Mouse (Mus musculus): ENCODE results near the gene Ebf1. TPM values are rescaled to one million over a fixed set of nuclear protein-coding genes. Genes with fewer than 3 reads are reported as not detected.

Gene Ebf1
- total RNA-seq (2021) = 35.5 and 50.8 TPM in 2 replicates
- long read RNA-seq, experiment 1, full-length matches to known transcripts = 1 of 13 reads
- long read RNA-seq, experiment 1, partial matches to known transcripts = 0 of 13 reads
- long read RNA-seq, experiment 1, other reads (novel, unspliced or antisense) = 12 of 13 reads
- long read RNA-seq, experiment 2, partial matches to known transcripts = 0 of 14 reads
- long read RNA-seq, experiment 2, other reads (novel, unspliced or antisense) = 13 of 14 reads

DNA sequence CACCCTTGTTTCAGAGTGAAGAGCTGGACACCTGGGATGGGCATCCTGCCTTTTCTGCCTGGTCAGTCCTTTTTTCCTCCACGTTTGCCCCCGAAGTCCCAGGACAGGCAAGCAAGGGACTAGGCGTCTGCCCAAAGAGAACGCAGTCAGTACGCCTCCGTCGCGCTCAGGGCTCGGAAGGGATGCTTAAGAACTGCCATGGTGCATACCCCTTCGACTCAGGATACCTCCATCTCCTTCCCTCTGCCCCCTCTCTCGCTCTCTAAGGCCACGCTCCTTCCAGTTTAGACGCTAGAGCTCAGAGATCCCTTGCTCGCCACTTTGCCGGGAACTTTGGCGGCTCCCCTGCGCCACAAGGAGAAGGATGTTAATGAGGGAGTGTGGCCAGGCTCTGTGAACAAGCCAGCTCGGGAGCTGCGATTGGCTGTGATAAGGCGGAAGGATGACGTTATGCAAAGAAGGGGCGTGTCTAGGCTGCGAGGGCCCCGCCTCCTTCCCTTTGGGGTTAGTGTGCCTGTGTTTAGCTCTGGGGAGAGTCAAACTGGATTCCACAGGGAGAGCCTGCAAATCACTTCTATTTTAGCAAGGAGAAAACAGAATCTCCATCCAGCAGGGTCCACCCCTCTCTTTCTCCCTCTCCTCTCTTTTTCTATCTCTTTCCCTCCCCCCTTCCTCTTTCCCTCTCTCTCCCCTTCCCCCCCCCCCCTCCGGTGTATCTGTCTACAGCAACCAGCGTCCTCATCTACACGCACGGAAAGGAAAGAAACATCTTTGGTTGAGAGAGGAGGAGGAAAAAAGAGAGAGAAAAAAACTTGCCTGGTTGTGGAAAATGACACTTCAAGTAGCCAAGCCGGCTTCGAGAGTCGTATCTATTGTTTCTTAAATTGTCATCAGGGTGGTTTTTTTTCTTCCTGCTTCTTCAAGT, at the start of gene Ebf1:
Ebf1 (plus strand) TSS at position 530 of the 925 bp plus-strand sequence.
- DNase-seq = peak; percentile 92

DNA sequence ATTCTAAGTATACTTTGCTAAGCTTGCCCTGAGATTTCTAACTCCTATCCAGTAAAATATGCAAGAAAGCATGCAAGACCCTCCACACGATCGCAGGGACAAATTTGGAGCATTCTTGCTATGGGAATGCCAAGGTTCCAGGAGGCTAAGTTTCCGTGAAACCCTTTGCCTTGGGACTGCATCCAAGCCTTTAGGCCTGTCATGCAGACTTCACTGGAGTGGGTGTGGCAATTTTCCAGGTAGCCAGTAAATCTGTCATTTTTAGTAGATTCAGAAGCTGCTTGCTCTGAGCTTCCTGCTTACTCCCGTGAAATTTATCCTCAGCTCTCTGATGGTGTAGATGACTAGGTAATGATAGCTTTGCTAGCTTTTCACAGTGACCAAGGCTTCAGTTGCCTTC, 46.8 kb upstream of the Ebf1 start:
- DNase-seq = peak; percentile 34

DNA sequence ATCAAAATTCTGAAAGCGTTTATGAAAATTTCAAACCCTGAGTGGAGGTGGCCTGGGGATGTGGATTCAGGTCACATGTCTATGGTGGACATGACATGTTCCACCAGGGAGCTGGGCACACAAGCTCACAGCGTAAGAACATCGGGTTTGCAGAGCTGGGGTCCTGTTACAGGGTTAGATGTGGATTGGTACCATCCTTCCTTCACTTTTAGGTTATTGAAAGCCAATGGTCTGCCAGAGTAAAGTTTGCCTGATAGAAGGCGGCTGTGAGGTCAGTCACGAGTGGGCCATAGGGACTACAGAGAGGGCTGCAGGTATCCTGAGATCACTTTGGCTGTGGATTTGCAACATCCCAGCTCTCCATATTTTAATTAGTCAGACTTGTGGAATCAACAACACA, 44.3 kb upstream of the Ebf1 start:
- DNase-seq = no peak

DNA sequence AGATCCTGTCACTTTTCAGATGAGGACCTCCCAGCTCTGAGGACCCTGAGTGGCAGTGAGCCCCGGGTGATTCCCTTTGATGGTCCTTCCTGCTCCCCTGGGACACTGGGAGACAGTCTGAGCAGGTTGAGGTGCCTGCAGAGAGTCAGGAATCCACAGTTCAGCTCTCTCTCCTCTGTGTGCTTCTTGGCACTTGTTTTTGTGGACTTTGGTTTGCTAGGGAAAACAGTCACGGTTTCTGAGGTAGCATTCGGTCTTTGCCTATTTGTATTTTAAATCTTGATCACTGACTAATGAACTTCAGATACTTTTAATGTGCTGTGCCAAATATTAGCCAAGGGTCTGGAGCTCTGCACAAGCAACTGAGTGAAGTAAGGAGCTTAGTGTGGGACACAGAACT, 43.7 kb upstream of the Ebf1 start:
- no peak for DNase-seq

DNA sequence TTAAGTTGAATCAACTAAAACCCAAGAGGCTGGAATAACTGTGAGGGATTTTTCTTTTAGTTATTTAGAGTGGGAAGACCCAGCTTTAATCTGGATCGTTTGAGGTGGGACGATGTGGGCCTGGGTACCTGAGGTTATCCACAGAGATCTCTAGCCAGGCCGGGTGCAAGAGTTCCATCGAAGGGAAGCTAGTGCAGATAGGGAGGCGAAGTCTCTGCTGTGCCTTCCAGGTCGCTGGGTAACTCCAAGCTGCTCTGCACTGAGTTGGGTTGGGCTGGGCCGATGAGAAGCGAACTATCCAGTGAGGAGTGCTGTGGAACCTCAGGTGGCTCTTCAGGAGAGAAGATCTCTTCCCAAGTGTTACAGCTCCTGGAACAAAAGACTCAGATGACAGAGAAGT, 42.7 kb upstream of the Ebf1 start:
- DNase-seq = no peak

DNA sequence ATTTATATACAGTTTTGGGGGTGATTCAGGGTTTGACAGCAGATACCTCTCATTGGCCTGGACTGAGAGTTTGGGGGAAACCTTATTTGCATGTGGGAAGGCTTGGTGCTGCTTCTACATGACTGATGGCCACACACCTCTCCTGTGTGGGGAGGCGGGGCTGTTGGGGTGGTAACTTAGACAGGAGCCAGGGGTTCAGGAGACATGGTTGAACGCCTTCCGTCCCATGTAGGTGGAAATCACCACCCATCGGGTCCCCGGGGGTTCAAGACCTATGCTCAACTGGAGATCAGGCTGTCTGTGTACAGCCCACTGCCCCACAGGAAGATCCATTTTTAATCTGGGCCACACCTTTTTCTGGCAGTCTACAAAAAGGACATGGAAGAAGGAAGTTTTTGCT, 42.3 kb upstream of the Ebf1 start:
- no peak for DNase-seq

DNA sequence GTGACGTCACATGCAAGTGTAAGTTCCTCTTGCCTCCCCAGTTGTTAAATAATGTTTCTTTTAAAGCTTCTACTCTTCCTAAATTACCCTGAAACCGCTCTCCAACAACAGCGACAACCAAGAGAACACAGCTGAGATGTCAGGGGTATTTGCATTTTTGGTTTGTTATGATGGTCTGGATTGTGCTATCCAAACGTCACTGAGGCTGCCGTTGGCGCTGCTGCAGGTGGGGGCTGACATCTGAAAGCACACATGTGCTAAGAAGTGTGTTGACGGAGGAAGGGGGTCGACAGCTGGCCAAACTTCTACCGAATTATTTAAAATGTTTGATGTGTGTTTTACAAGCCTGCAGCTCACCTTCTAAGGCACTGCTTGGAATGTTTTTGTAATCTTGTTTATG, 39.2 kb upstream of the Ebf1 start:
- DNase-seq = no peak

DNA sequence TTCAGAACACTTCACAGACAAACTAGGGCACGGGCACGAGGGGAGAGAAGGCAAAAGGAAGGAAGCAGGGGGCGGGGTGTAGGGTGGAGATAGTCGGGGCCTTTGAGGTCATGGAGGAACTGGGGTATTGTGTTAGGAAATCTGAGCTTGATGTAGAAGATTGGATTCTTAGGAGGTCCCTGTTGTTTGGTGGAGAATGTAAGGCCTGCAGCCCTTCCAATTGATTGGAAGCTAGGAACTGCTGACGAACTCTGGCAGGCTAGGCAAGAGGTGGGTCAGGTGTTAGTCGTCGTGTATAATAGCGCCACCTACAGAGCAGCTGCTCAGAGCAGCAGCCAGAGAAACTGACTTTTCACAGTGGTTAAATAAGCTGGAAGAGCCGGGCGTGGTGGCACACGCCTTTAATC, 35.8 kb upstream of the Ebf1 start:
- DNase-seq = peak; percentile 66

DNA sequence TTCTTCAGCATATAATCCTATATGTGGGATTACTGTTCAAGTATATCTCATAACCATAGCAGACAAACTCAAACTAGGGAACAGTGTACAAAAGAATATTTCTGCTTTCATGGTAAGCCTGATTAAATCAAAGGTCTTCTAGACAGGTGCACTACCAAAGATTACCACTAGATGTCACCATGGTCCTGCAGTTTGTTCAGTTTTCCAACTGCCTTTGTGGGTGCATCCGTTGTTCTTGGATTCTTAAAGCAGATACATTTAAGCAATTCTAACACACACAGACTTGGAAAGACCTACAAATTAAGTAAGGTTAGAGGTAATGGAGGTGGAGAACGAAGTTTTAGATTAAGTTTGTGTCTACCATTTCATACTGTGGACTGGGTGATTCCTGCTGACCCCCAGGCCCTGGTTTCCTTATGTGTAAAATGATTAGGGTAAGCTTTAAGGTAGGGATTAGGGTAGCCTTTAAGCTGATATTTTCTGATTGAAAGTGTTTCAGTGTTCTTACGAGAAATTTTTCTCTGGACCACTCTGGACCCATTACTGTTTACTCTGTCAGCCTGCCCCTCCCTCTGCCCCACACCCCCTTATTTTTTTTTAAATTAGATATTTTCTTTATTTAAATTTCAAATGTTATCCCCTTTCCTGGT, 30.9 kb upstream of the Ebf1 start:
- DNase-seq = peak; percentile 71

DNA sequence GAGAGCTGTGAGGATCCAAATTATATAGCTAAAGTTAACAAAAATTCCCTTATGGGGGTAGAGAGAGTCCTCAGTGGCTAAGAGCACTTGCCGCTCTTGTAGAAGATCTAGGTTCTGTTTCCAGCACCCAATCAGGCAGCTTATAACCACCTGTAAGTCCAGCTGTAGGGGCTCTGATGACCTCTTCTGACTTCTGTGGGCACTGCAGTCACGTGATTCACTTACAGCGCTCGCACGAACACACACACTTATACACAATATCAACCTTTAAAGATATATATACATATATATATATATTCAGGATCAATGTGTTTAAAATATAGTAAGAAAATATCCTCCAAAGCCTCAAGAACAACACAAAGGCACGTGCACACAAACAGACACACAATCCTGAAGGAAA, 24.1 kb upstream of the Ebf1 start:
- DNase-seq = no peak

DNA sequence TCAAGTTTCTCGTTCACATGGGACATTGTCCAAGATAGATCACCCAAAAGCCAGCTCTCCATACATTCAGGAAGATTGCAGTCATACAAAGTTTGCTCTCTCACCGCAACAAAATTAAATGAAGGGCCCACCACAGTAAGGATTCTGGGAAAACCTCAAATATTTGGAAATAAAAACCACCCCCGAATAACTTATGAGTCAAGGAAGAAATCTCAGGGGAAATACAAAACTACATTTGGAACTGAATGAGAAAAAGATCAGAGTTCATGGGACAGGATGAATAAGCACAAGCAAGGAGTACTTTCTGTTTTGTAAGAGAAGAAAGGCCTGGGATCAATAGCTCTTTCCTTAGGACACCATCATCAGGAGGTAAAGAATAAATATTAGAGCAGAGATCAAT, 22.3 kb upstream of the Ebf1 start:
- DNase-seq = no peak

DNA sequence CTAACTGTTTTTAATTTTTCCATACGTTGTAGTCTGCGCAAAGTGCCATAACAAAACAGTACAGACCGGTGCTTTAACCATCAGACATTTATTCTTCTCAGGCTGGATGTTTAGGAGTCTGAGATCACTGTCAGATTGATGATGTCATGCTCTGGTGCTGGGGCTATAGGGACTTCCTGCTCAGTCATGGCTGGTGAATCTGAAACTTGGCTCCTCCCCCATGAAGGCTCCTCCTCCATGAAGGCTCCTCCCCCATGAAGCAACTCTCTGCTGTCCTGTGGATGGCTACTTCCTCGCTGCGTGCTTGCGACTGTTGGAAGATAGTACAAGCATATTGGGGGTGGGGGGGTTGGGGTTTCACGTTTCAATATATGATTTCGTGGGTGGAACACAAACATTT, 10.2 kb upstream of the Ebf1 start:
- no peak for DNase-seq

DNA sequence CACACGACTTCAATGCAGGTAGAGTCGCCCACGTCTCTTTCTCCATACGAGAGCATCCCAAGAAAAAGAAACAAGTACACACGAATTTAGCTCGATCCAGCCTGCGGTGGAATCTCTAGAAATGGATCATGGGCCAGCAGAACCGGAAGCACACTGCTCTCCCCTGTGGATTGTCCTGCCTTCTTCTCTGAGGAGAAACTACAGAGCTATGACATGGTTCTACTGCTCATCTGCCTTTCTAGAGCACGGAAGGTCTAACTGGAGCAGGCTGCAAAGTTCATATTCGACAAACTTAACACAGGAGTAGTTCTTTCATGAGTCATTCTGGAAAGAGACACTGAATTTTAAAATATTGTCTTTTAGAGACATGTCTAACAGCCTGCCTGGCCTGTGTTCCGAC, 8.5 kb upstream of the Ebf1 start:
- DNase-seq = no peak

DNA sequence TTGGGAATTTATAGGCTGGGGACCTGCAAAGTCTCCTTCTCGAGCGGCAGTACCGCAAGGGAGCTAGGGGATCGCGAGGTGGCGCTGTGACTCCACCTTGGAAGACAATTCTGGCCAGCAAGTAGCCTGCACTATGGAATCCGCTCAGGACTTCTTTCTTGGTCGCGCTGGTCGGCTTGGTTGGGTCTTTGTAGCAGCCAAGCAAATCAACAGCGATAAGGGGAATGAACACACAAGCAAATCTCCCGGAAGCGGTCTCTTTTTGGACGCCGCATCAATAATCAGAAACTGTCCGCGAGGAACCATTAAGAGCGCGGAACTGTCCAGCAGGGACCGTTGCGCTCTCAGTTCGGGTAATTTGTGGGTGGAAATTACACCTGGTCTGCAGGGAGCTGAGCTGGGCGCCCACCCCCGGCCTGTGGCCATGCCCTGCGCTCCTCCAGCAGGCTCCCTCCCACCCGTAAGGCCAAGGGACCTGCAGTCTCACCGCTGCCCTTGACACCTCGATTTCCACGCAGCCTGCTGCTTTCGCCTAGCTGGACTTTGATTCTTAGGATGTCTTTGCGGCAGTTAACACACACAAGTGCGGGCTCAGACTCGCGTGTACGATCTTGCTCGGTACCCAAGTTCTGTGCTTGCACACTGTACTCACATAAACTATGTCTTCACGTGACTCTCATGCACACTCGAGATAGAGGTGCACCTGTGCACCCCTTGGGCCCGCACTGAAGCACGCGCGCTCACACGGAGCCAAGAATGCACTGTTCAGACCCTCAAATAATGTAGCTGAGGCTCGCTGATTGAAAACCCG, 5.9 kb upstream of the Ebf1 start:
- peak; percentile 91 for DNase-seq

DNA sequence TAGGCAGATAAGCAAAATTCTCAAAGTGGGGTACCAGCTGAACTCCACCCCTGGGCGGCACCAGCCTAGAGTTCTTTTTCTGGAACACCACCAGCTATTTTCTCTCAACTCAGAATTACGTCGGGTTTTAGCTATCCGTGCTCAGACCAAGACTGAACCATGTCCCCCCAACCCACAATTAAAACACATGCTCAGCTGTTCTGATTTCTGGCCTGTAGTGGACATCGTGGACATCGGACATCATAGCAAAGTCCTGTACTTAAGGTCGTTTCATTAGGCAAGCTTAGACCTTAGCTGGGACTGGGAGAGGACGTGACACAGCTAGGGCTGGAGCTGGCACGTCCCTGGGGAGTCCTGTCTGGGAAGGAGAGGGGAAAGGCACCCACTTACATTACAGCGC, 5.0 kb upstream of the Ebf1 start:
- no peak for DNase-seq

DNA sequence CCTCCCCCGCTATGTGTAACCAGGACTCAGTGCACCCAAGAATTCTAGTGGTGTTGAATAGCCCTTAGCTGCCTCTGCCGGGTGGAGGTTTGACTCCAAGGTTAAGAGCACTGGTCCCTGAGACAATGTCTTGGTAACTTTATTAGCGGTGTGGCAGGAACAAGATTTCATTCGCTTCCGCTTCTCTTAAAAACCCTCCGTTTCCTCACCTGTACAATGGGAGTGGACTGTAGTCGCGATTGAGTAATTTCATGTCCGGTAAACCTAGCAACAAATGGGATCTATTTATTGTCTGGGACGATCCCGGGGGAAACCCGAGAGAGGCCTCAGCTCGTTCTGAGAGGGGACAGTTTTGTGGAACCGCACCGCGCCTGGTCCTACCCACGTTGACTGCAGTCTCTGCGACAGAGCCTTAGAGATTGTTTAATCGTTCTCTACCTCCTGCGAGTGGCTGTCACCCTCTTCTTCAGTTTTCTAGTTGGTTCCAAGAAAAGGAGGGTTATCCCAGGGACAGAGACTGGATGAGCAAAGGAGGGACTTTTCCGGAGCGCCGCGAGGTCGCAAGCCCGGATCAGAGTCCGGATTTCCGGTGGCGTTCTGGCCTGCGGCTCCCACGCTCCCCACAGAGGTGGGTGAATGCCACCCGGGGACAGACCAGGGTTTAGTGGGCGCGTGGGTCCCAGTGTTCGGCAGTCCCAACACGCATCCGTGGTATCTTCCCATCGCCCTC, 4.3 kb upstream of the Ebf1 start:
- DNase-seq = peak; percentile 42

DNA sequence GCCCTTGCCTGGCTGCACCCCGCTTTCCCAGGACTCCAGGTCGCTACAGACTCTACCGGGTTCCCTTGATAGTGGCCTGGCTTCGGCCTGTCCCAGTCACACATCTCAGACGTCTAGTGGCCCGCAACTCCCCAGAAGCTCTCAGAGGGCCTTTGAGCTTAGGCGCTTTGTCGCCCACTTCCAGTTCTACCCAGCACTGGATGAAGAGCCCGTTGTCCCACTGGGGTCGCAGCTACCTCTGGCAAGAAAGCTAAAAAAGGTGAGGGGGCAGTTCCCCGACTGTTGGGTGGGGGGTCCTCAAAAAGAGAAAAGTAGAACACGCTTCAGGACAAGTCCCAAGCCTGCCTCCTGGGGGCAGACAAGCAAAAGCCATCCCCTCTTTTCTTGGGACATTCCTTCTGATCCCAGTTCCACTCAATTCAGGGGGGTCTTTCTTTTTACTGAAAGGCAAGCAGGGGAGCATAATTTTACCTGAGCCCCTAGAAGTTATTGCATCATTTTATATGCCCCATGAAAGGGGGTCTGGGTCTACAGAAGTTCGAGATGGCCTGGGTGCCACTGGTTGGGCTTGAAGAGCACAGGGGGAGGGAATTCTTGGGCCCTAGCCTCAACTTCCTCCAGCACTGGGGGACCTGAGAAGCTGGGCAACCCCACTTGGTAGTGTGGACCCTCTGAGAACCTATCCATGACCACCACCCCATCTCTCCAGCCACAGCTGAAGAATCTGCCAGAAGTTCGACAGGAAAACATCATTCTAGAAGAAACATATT, 3.5 kb upstream of the Ebf1 start:
- no peak for DNase-seq

DNA sequence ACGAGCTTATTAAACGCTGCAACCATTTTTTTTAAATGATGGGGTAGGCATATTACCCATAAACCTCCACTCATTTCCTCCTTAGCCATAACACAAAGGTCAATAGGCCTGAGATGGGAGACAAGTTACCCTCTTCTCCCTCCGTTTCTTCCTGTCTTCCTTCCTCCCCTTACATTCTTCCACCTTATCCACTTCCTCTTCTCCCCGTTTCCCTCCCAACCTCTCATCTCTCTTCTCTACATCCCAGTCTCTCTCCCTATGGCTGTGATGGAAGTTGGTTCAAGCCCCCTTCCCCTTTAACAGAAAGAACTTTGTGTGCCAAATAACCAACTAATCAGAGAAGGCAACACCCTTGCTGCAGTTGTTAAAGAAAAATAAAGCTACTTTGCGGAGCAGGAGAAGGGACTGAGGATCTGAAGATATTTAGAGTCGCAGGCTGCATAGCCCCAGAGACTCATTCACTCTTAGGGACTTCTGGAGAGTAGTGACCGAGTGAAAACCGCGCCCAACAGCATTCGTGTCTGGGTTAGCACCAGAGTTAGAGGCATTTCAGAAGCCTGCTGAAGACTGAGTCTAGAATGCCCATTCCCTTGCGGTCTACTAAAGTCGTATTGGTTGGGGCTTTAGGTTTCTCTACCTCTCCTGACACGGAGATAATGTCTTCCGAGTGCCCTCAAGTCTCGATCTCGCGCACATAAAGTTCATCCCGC, 884 bp upstream of the Ebf1 start:
- no peak for DNase-seq

DNA sequence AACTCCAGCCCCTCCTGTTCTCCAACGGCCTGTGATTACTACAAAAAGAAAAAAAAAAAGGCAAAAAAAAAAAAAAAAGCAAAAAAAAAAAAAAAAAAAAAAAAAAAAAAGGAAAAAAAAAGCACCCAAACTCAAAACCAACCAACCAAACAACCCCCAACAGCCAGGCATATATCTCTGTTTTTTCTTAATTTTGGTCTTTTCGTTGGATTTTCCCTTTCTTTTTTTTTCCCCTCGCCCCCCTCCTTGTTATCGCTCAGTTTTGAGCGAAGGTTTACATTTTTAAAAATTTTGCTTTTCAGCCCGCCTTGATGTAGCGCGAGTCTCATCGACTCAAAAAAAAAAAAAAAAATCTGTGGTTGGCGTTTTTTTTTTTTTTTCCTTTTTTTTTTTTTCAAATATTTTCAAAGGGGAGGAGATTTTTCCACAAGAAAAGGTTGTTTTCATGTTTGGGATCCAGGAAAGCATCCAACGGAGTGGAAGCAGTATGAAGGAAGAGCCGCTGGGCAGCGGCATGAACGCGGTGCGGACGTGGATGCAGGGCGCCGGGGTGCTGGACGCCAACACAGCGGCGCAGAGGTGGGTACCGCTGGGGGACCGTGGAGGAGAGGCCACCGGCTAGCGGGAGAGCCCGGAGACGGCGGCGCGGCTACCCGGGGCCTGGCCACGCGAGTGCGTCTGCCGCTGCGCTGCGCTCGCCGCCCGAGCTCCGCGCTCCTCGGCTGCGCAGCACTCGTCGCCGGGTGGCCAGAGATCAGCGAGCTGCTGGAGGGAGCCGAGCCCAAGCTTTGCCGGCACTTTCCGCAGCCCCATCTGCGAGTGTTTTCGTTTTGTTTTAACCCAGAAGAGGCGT, 843 bp downstream of the Ebf1 start:
- DNase-seq = peak; percentile 59

Data from adrenal gland, postnatal 14 days (tissue).